ENCODE assay signal across 8 mouse cellular contexts in the genomic region with DNA sequence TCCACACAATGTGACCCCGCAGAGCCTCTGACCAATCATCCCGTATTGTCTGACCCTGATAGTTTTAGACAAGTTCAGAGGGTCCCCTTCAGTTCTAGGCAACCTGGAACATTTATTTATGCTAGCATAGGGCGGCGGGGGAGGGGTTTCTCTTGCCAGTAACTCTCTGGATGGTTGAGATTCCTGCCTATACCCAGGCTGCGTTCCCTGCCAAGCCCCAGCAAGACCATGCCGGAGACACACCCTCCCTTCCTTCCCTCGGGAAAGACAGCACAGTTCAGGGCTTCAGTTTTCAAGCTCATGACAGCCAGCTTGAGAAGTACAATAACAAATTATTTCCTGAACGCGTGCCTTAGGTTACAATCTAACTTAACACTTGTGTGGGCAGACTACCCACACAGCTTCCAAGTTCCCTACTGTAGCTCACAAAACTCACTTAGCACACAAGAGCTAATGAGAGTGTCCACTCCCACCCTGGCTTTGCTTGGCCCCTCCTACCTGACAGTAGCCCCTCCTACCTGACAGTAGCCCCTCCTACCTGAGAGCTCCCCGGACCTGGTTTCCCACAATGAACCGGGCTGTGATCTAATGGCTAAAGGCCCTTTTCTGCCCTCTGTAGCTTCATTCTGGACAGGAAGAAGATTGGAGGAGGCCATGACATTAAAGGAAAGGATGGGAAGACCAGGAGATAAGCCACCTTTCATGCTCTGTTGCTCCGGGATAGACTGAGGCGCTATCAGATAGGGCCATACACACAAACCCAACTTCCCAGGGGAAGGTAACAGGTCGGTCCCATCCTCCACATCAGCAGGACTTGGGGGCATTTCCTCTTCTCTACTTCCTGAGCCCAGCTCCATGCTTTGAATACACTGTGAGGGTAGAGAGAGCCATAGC. TPM values are rescaled to one million over a fixed set of nuclear protein-coding genes. Genes with fewer than 3 reads are reported as not detected.
A peak's percentile ranks its signal among the peaks of the same experiment; 100 is the strongest.
DNase-seq lines count a peak whose midpoint lies in the region; ATAC-seq and TF ChIP-seq lines count a peak whose summit lies in the region.

No protein-coding gene starts in this region.

- peaks cover 6% of the 10 kb centered on the region for H3K4me1 ChIP-seq in forebrain, embryonic 15.5 days
- peaks cover 7% of the 10 kb centered on the region; the same call in 1 of the 2 replicates for H3K4me1 ChIP-seq in forebrain, embryonic 13.5 days
- H3K4me1 ChIP-seq in cerebellum, adult 2 months (ENCODE audit: control insufficient read depth, insufficient read depth, low read length) = peaks cover 12% of the 10 kb centered on the region

- H3K36me3 ChIP-seq in forebrain, embryonic 15.5 days = no peaks in the 10 kb centered on the region
- H3K36me3 ChIP-seq in forebrain, embryonic 13.5 days (ENCODE audit: poor library complexity, severe bottlenecking) = peaks cover 5% of the 10 kb centered on the region; the same call in 1 of the 2 replicates
- no peaks in the 10 kb centered on the region for H3K36me3 ChIP-seq in macrophage (ENCODE audit: inconsistent target)

- intact Hi-C loops in heart, postnatal 10 days (cut with DNase I) = loop anchor here (2.0 kb wide), 2 partner anchors 32 to 46 kb away; partner anchors contain the start of gene Klhl3

- no peak overlapping the region for H3K4me2 ChIP-seq in forebrain, embryonic 15.5 days (replicated peaks)
- H3K4me2 ChIP-seq in forebrain, embryonic 13.5 days = no peak overlapping the region

- H3K27ac ChIP-seq in forebrain, embryonic 15.5 days (replicated peaks) = 0 out of 2 replicates have a peak overlapping the region, but pooled peaks have one; percentile 21
- no peak overlapping the region for H3K27ac ChIP-seq in forebrain, embryonic 13.5 days
- H3K27ac ChIP-seq in macrophage = peak overlapping the region; percentile 58
- H3K27ac ChIP-seq in cerebellum, adult 2 months (ENCODE audit: insufficient read depth, low read length) = no peak overlapping the region; the same call in 1 of the 2 replicates

- H3K79me2 ChIP-seq in macrophage (ENCODE audit: inconsistent target) = no peaks in the 10 kb centered on the region

- 82% methylated on average over 14 of the region's 14 CpGs for WGBS in forebrain, embryonic 15.5 days
- 79% methylated on average over 14 of the region's 14 CpGs for WGBS in forebrain, embryonic 13.5 days
- WGBS in macrophage (ENCODE audit: missing documents) = 40% methylated on average over 14 of the region's 14 CpGs
- WGBS in cerebellum, adult 2 months = 70% methylated on average over 14 of the region's 14 CpGs

- DNase-seq in brain, adult 2 months (ENCODE audit: low read depth, low spot score) = peak; percentile 37
- peak; percentile 64 to 66 for DNase-seq in heart, postnatal 10 days
- peak; percentile 74 to 85 for DNase-seq in kidney, postnatal 25 days
- no peak for DNase-seq in cerebellum, adult 2 months
- no peak for DNase-seq in ovary, postnatal 14 days (ENCODE audit: low spot score)

- H3K27me3 ChIP-seq in forebrain, embryonic 15.5 days = no peaks in the 10 kb centered on the region
- H3K27me3 ChIP-seq in forebrain, embryonic 13.5 days = no peaks in the 10 kb centered on the region
- H3K27me3 ChIP-seq in cerebellum, adult 2 months (ENCODE audit: control insufficient read depth, insufficient read depth, low read length) = no peaks in the 10 kb centered on the region

- no peaks in the 10 kb centered on the region for H3K9me3 ChIP-seq in forebrain, embryonic 15.5 days
- no peaks in the 10 kb centered on the region for H3K9me3 ChIP-seq in forebrain, embryonic 13.5 days (replicated peaks)

- H3K4me3 ChIP-seq in forebrain, embryonic 15.5 days = no peak overlapping the region
- H3K4me3 ChIP-seq in forebrain, embryonic 13.5 days = no peak overlapping the region
- H3K4me3 ChIP-seq in macrophage (ENCODE audit: inconsistent target) = no peak overlapping the region
- H3K4me3 ChIP-seq in cerebellum, adult 2 months (replicated peaks; ENCODE audit: insufficient read depth, low read depth, low read length) = no peak overlapping the region

- TF ChIP-seq POLR2A in cerebellum, adult 2 months (IDR thresholded peaks at IDR 0.05; ENCODE audit: borderline replicate concordance, insufficient read depth, low read length) = no peak

- no peak overlapping the region for H3K9ac ChIP-seq in forebrain, embryonic 15.5 days (replicated peaks)
- no peak overlapping the region for H3K9ac ChIP-seq in forebrain, embryonic 13.5 days

- no peak for ATAC-seq in forebrain, embryonic 15.5 days (replicated peaks)
- no peak for ATAC-seq in forebrain, embryonic 13.5 days

- no peak for TF ChIP-seq CTCF in cerebellum, adult 2 months (IDR thresholded peaks at IDR 0.05; ENCODE audit: borderline replicate concordance, insufficient read depth, low read depth, low read length)

RNA-seq across cellular contexts. Expression of gene Klhl3, which starts 46.6 kb away (rescaled TPM):
- polyA plus RNA-seq in forebrain, embryonic 15.5 days (2015; fragmentation: Nextera tagmentation; extraction: Ambion mirVana) = 8.6 and 9.0 TPM in 2 replicates
- polyA plus RNA-seq in forebrain, embryonic 13.5 days (2015; fragmentation: Nextera tagmentation; extraction: Ambion mirVana) = 5.6 and 6.7 TPM in 2 replicates
- 1 to 10 TPM; 4.3 to 4.8 TPM for total RNA-seq in heart, postnatal 10 days (2021)
- under 1 TPM in 13 of 26 experiments, not detected in 13; 0.09 to 0.71 (median 0.41) TPM for total RNA-seq in macrophage (2018; cell fraction: chromatin; rRNA removed)
- under 1 TPM in 25 of 26 experiments, not detected in 1; 0.03 to 0.34 (median 0.10) TPM for total RNA-seq in macrophage (2018; cell fraction: cytosol; rRNA removed)
- 1 to 10 TPM in 1 of 26 experiments, under 1 TPM in 13, not detected in 12; 0.06 to 2.2 (median 0.28) TPM for total RNA-seq in macrophage (2018; cell fraction: nucleus; rRNA removed)
- 0.05 to 1.1 TPM (median 0.19 TPM) in 3 replicates for polyA plus RNA-seq in macrophage (2018)
- 16.1 and 18.4 TPM in 2 replicates for polyA plus RNA-seq in cerebellum, adult 2 months (2012; rRNA removed)

Comparison
In these comparisons a context has a peak if more than half of its experiments do, and no peak if none do; other contexts are left out.
1. H3K27ac ChIP-seq: peak in forebrain, embryonic 15.5 days (single experiment) and macrophage (single experiment); none in forebrain, embryonic 13.5 days (single experiment) and cerebellum, adult 2 months (single experiment).
2. DNase-seq: peak in brain, adult 2 months (single experiment), heart, postnatal 10 days (2 of 2) and kidney, postnatal 25 days (2 of 2); none in cerebellum, adult 2 months (0 of 2) and ovary, postnatal 14 days (single experiment).